Comparison of ENCODE assay signal across 9 mouse cellular contexts in the genomic region with DNA sequence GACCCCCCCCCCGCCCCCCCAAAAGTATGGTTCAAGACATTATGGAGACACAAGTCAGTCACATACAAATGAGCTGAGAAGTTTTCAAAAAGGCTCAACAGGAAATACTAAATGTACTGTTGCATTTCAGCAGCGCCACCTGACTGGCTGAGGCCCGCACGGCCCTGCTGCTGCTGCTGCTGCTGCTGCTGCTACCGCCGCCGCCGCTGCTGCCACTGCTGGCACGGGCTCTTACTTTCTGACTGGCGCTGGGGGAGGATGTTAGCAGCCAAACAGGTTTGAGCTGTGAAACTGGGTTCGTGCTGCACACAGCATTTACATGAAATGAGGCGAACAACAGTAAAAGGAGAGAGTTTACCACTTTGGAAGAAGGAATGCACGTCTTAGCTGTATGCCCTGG.
DNase-seq lines count a peak whose midpoint lies in the region; ATAC-seq and TF ChIP-seq lines count a peak whose summit lies in the region.
"Had no signal": no experiment of that assay in that cellular context is flagged by ENCODE, and none has a peak within 500 bp of the region (broad histone marks: within the 10 kb centered on the region; RNA-seq: fewer than 3 reads in every experiment).

No protein-coding gene starts in this region.

- H3K4me3 ChIP-seq in hindbrain, embryonic 15.5 days = no peak overlapping the region
- no peak overlapping the region for H3K4me3 ChIP-seq in midbrain, embryonic 12.5 days
- H3K4me3 ChIP-seq: erythroblast, embryonic 14.5 days had no signal

- H3K9me3 ChIP-seq in hindbrain, embryonic 15.5 days = no peaks in the 10 kb centered on the region
- no peaks in the 10 kb centered on the region for H3K9me3 ChIP-seq in midbrain, embryonic 12.5 days

- no peak overlapping the region for H3K27ac ChIP-seq in hindbrain, embryonic 15.5 days (replicated peaks)
- no peak overlapping the region for H3K27ac ChIP-seq in midbrain, embryonic 12.5 days (replicated peaks)

- TF ChIP-seq CTCF in brain, embryonic 14.5 days (IDR thresholded peaks at IDR 0.05; ENCODE audit: borderline replicate concordance, extremely low read depth, insufficient read depth, insufficient read length) = no peak

- TF ChIP-seq POLR2A in brain, embryonic 14.5 days (IDR thresholded peaks at IDR 0.05; ENCODE audit: borderline replicate concordance, extremely low read depth, insufficient read depth, insufficient read length, poor library complexity, severe bottlenecking) = no peak

- H3K4me1 ChIP-seq in hindbrain, embryonic 15.5 days (replicated peaks) = 0 out of 2 replicates have a peak, but pooled peaks cover 4% of the 10 kb centered on the region
- H3K4me1 ChIP-seq in midbrain, embryonic 12.5 days = peaks cover 6% of the 10 kb centered on the region; the same call in 1 of the 2 replicates

- peak; percentile 52; the same call in 1 of the 2 replicates for ATAC-seq in frontal cortex, adult (ENCODE audit: low TSS enrichment)
- no peak for ATAC-seq in hindbrain, embryonic 15.5 days (ENCODE audit: low FRiP score, low read depth)
- ATAC-seq in midbrain, embryonic 12.5 days (ENCODE audit: low FRiP score, low read depth) = 0 out of 2 replicates have a peak, but pooled peaks have one; percentile 25

- peak overlapping the region; percentile 35 for H3K4me2 ChIP-seq in hindbrain, embryonic 15.5 days
- peak overlapping the region; percentile 11; the same call in 1 of the 2 replicates for H3K4me2 ChIP-seq in midbrain, embryonic 12.5 days (replicated peaks)

- no peaks in the 10 kb centered on the region for H3K27me3 ChIP-seq in hindbrain, embryonic 15.5 days
- no peaks in the 10 kb centered on the region for H3K27me3 ChIP-seq in midbrain, embryonic 12.5 days

- H3K36me3 ChIP-seq in hindbrain, embryonic 15.5 days = no peaks in the 10 kb centered on the region
- H3K36me3 ChIP-seq in midbrain, embryonic 12.5 days = no peaks in the 10 kb centered on the region

- whole genome bisulfite sequencing in hindbrain, embryonic 15.5 days = 21% methylated on average over 13 of the region's 13 CpGs
- WGBS in midbrain, embryonic 12.5 days = 18% methylated on average over 13 of the region's 13 CpGs

- DNase-seq in frontal cortex, postnatal 14 days (ENCODE audit: low spot score in 2 of 2) = no peak
- peak; percentile 79 for DNase-seq in brain, embryonic 14.5 days (ENCODE audit: low read depth)
- DNase-seq in layer of hippocampus, postnatal 10 days (ENCODE audit: low spot score in 2 of 2) = no peak
- DNase-seq in frontal cortex, postnatal 36 days (ENCODE audit: low spot score in 2 of 2) = no peak
- DNase-seq in gastrocnemius, postnatal 25 days = no peak

- no peak overlapping the region for H3K9ac ChIP-seq in hindbrain, embryonic 15.5 days
- no peak overlapping the region for H3K9ac ChIP-seq in midbrain, embryonic 12.5 days (replicated peaks)
